Mouse (Mus musculus) stomach, embryonic 15.5 days (tissue): ENCODE results near the gene Clec18a. TPM values are rescaled to one million over a fixed set of nuclear protein-coding genes. Genes with fewer than 3 reads are reported as not detected.
A peak's percentile ranks its signal among the peaks of the same experiment; 100 is the strongest.
"Not testable (repeated sequence)": the region's sequence is repeated elsewhere in the genome, so short reads cannot be mapped to it uniquely, and the experiment has no call there.

Experiments
- ATAC-seq: fragments of 200-750 bp; cut with Nextera tagmentation; 2 replicates; pipeline ENCODE4 v1.8.0; 2017; ENCODE audit warnings: low read depth, moderate number of reproducible peaks, moderate TSS enrichment; ENCODE audit not compliant: insufficient read depth, low FRiP score
- H3K27ac ChIP-seq: fragments of 300-500 bp; sonication (generic); 2 replicates; pipeline ENCODE4 v1.5.1; 2015; ENCODE audit warnings: mild to moderate bottlenecking, inconsistent platforms
- H3K27me3 ChIP-seq: fragments of 300-500 bp; sonication (generic); replicated peaks from 2 replicates; pipeline ENCODE4 v1.6.1; 2015; ENCODE audit warnings: inconsistent platforms
- H3K36me3 ChIP-seq: fragments of 300-500 bp; sonication (generic); 2 replicates; pipeline ENCODE4 v1.6.1; 2015; ENCODE audit warnings: inconsistent platforms
- H3K4me1 ChIP-seq: fragments of 300-500 bp; sonication (generic); 2 replicates; pipeline ENCODE4 v1.6.1; 2015; ENCODE audit warnings: inconsistent platforms
- H3K4me2 ChIP-seq: fragments of 300-500 bp; sonication (generic); 2 replicates; pipeline ENCODE4 v1.6.1; 2015; ENCODE audit warnings: mild to moderate bottlenecking, inconsistent platforms
- H3K4me3 ChIP-seq: fragments of 300-500 bp; sonication (generic); replicated peaks from 2 replicates; pipeline ENCODE4 v1.5.1; 2015; ENCODE audit warnings: inconsistent platforms
- H3K9ac ChIP-seq: fragments of 300-500 bp; sonication (generic); 2 replicates; pipeline ENCODE4 v1.6.1; 2015; ENCODE audit warnings: inconsistent platforms
- H3K9me3 ChIP-seq: fragments of 300-500 bp; sonication (generic); 2 replicates; pipeline ENCODE4 v1.6.1; 2016; ENCODE audit warnings: inconsistent platforms
- WGBS: fragments of 180-500 bp; shearing (Covaris S2); methylation state at CpG from one replicate; pipeline ENCODE4 v1.1.7; 2015; 5-methylcytosine and 5-hydroxymethylcytosine counted together
- polyA plus RNA-seq: library from polyadenylated mRNA; unstranded; fragments of >200 nt; fragmentation: Nextera tagmentation; extraction: Ambion mirVana; gene quantifications from 2 replicates; pipeline ENCODE4 v1.2.1, GENCODE M21; 2015

Clec18a gene
- polyA plus RNA-seq: not detected in 2 replicates

DNA sequence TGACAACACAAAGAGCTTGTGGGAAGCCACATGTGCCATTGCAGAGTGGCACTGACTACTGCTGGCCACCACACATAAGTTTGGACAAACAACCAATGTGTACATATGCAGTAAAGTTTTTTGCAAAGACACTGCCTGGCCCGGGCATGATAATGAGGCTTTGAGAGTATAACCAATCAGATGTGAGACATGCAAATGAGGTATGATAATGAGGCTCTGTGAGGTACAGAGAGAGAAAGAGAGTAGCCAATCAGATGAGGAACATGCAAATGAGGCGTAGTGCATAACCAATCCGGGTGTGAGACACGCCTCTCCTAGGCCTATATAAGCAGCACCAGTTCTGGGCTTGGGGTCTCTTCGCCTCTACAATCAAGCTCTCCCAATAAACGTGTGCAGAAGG, at the start of gene Clec18a:
Gene Clec18a, minus strand, starts transcription at position 101 of the 400 bp plus-strand sequence.
- not testable (repeated sequence) for H3K27ac ChIP-seq, ATAC-seq
- 88% methylated on average over 6 of the region's 6 CpGs for whole genome bisulfite sequencing

GRCm38 (mm10) chr8:111130756-111131155, 38.5 kb upstream of the Clec18a start:
- Histone ChIP-seq H3K4me1 (no peaks in the 10 kb centered on the region), H3K27ac (no peak overlapping the region), H3K4me3 (no peak overlapping the region), H3K27me3 (no peaks in the 10 kb centered on the region), H3K9me3 (no peaks in the 10 kb centered on the region), H3K9ac (no peak overlapping the region), H3K36me3 (peaks cover 35% of the 10 kb centered on the region), H3K4me2 (no peak overlapping the region)
- no peak for ATAC-seq
- WGBS: 90% methylated on average over 2 of the region's 2 CpGs

More for the DNA sequence above, at the start of gene Clec18a:
- not testable (repeated sequence) for H3K27me3 ChIP-seq, H3K4me2 ChIP-seq, H3K9ac ChIP-seq, H3K4me3 ChIP-seq, H3K36me3 ChIP-seq, H3K9me3 ChIP-seq, H3K4me1 ChIP-seq

GRCm38 (mm10) chr8:111119481-111119880, 27.3 kb upstream of the Clec18a start:
- Histone ChIP-seq H3K9me3 (no peaks in the 10 kb centered on the region), H3K4me1 (no peaks in the 10 kb centered on the region), H3K4me3 (no peak overlapping the region), H3K9ac (no peak overlapping the region), H3K27ac (no peak overlapping the region), H3K36me3 (peaks cover 25% of the 10 kb centered on the region), H3K4me2 (no peak overlapping the region), H3K27me3 (no peaks in the 10 kb centered on the region)
- ATAC-seq: no peak
- 93% methylated on average over 3 of the region's 3 CpGs for WGBS

DNA sequence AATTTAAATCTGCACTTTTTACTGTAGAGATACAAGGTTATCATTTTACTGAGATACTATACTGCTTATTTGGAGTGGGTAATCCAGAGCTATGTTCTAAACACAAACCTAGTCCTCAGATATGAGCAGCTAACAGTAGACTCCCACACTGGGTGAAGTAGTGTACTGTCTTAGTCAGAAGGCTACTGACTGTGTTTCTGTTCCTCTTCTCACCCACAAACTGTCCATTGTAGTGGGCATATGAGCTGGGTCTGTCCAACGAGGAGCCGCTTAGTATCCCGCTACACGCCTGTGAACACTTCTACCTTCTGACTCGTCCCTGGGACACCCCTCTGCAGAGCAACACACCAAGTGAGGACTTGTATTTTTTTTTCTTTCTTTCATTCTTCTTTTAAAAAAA, 22.7 kb upstream of the Clec18a start:
- ATAC-seq: no peak
- H3K36me3 ChIP-seq: 0 out of 2 replicates have a peak, but pooled peaks cover 7% of the 10 kb centered on the region
- H3K9me3 ChIP-seq: no peaks in the 10 kb centered on the region
- H3K27ac ChIP-seq: no peak overlapping the region
- no peak overlapping the region for H3K4me2 ChIP-seq
- no peak overlapping the region for H3K9ac ChIP-seq
- no peaks in the 10 kb centered on the region for H3K27me3 ChIP-seq
- no peak overlapping the region for H3K4me3 ChIP-seq
- no peaks in the 10 kb centered on the region for H3K4me1 ChIP-seq
- 93% methylated on average over 5 of the region's 5 CpGs for WGBS

- Histone ChIP-seq H3K4me2 (peak overlapping the region; percentile 91), H3K9ac (peak overlapping the region; percentile 37), H3K4me3 (peak overlapping the region; percentile 66)
- not testable (repeated sequence) for H3K4me1 ChIP-seq, H3K36me3 ChIP-seq, H3K9me3 ChIP-seq, H3K27ac ChIP-seq, H3K27me3 ChIP-seq
- ATAC-seq: peak; percentile 57
- WGBS: under 1% methylated on average over 58 of the region's 69 CpGs
These were observed 2.6 kb upstream of the Clec18a start for GRCm38 (mm10) chr8:111094719-111095302.

DNA sequence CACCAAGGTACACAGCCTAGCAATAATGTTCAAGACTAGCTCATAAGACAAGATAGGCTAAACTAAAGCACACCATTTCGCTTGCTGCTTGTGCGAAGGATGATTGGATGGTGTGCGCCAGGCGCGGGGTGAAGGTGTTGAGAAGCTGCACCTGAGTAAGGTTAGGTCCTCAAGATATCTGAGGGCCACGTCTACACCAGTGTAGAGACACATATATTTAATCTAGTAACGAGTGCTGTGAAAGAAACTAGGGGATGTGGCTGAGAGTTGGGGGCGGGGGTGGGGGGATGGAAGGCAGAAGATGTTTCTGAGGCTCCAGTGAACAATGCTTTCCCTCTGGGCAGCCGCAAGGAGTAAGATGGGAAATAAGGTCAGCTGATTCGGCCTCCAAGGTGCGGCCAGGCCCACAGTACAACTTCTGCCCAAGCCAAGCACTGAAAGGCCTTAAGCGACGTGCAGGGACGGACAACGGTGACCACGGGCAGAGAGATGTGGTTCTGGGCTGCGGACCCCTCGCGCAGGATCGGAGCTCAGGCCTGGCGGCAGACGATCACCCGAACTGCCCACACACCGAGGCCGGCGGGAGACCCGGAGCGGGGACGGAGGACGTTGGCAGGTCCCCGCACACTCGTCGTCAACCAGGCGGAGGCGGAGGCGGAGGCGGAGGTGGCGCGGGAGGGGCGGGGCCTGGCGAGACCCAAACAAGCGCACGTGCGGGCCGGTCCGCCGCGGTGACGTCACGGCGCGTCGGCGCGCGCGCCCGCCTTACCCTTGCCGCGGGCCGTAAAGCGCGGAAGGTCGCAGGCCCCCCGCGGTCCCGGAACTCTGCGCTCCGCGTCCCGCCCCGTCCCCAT, 1.9 kb upstream of the Clec18a start, which contains the start of gene Pdpr:
Gene Pdpr, plus strand, starts transcription at position 766 of the 854 bp plus-strand sequence.
- Histone ChIP-seq H3K27me3 (no peaks in the 10 kb centered on the region), H3K9ac (peak within 1 kb of the TSS; percentile 50), H3K4me3 (peak within 1 kb of the TSS; percentile 66), H3K36me3 (no peaks in the 10 kb centered on the region), H3K27ac (0 out of 2 replicates have a peak within 1 kb of the TSS, but pooled peaks have one; percentile 31), H3K9me3 (no peaks in the 10 kb centered on the region), H3K4me2 (peak within 1 kb of the TSS; percentile 91), H3K4me1 (peaks cover 10% of the 10 kb centered on the region; the same call in 1 of the 2 replicates)
- 6% methylated on average over 58 of the region's 72 CpGs for WGBS
- peak; percentile 93 for ATAC-seq

- WGBS: 78% methylated on average over 7 of the region's 7 CpGs
- H3K27ac ChIP-seq: no peak overlapping the region
- no peaks in the 10 kb centered on the region for H3K36me3 ChIP-seq
- ATAC-seq: no peak
- H3K4me3 ChIP-seq: no peak overlapping the region
- H3K4me2 ChIP-seq: no peak overlapping the region
- no peak overlapping the region for H3K9ac ChIP-seq
- H3K27me3 ChIP-seq: no peaks in the 10 kb centered on the region
- H3K9me3 ChIP-seq: no peaks in the 10 kb centered on the region
- H3K4me1 ChIP-seq: peaks cover 10% of the 10 kb centered on the region; the same call in 1 of the 2 replicates
These were observed 520 bp downstream of the Clec18a start for GRCm38 (mm10) chr8:111091706-111092105.

DNA sequence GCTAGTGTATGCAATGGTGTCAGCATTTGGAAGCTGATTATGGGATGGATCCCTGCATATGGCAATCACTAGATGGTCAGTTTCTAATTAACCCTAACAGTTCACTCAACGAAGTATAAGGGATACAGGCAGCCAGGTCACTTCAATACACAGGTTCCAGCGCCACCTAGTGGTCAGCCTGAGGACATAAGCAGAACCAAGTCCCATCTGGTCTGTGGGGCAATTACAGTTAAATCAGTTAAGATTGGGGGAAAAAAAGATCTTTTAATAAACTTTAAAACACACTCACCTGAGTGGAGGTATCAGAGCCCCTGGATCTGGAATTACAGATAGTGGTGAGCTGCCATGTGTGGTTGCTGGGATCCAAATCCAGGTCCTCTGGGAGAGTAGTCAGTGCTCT, 2.1 kb downstream of the Clec18a start:
- WGBS: 0% methylated on average over 2 of the region's 2 CpGs
- ATAC-seq: no peak
- Histone ChIP-seq H3K36me3 (no peaks in the 10 kb centered on the region), H3K4me1 (peaks cover 5% of the 10 kb centered on the region; the same call in 1 of the 2 replicates), H3K9me3 (no peaks in the 10 kb centered on the region), H3K4me3 (no peak overlapping the region), H3K9ac (no peak overlapping the region), H3K27me3 (no peaks in the 10 kb centered on the region), H3K4me2 (no peak overlapping the region), H3K27ac (no peak overlapping the region)

DNA sequence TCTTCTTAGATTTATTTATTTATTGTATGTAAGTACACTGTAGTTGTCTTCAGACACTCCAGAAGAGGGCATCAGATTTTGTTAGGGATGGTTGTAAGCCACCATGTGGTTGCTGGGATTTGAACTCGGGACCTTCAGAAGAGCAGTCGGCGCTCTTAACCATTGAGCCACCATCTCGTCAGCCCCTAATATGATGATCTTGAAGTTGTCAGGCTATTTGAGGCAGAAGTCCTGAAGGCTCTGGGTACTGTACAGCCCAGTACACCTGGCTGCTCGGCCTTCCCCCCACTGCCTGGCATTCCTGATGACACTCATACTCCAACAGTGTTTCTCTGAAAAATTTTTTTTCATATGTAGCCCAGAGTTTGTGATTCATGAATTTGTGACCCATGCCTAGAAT, 8.3 kb downstream of the Clec18a start:
- not testable (repeated sequence) for H3K9ac ChIP-seq, H3K27ac ChIP-seq, H3K27me3 ChIP-seq, H3K4me2 ChIP-seq, H3K4me1 ChIP-seq, ATAC-seq, H3K4me3 ChIP-seq, H3K36me3 ChIP-seq, H3K9me3 ChIP-seq
- WGBS: 89% methylated on average over 5 of the region's 5 CpGs

DNA sequence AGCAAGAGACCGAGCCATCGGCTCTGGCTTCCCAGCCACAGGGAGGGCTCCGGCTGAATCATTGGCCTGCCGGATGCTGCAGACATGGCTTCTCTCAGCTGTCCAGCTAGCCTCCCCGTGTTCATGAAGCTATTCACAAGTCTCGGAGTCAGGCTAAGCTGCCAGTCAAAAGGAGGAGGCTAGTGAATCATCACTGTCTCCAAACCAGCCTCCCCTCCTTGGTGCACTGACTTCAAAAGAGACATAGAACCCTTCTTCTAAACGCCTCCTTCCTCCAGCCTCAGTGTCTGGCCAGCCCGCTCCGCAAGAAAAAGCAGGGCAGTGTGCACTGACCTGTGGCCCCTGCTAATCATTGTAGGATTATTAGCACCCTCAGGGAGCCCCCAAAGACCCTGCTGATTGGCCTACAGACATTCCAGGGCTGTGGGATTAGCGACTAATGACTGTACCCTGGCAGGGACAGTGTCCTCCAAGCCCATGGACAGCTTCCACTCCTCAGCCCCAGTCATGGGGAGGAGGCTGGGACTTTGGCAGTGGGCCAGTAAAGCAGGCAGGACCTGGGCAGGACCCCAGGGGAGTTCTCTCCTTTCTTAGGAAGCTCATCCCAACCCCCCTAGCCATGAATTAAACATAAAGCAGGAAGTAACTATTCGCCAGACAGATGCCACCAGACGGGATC, 10.5 kb downstream of the Clec18a start:
- H3K27ac ChIP-seq: no peak overlapping the region
- H3K4me3 ChIP-seq: no peak overlapping the region
- H3K9ac ChIP-seq: no peak overlapping the region
- no peaks in the 10 kb centered on the region for H3K4me1 ChIP-seq
- no peak for ATAC-seq
- H3K36me3 ChIP-seq: no peaks in the 10 kb centered on the region
- 0 out of 2 replicates have a peak, but pooled peaks cover 4% of the 10 kb centered on the region for H3K27me3 ChIP-seq
- 65% methylated on average over 12 of the region's 12 CpGs for WGBS
- H3K9me3 ChIP-seq: no peaks in the 10 kb centered on the region
- H3K4me2 ChIP-seq: no peak overlapping the region

GRCm38 (mm10) chr8:111079861-111080271, 12.4 kb downstream of the Clec18a start:
- Histone ChIP-seq H3K9ac (no peak overlapping the region), H3K27me3 (0 out of 2 replicates have a peak, but pooled peaks cover 4% of the 10 kb centered on the region), H3K4me3 (no peak overlapping the region), H3K9me3 (no peaks in the 10 kb centered on the region), H3K36me3 (no peaks in the 10 kb centered on the region), H3K27ac (no peak overlapping the region), H3K4me2 (no peak overlapping the region), H3K4me1 (no peaks in the 10 kb centered on the region)
- ATAC-seq: no peak
- 31% methylated on average over 6 of the region's 6 CpGs for WGBS
